Mouse (Mus musculus) spleen, adult 18-20 months (tissue): Measurements from ENCODE around the gene Tram1l1.
"Not testable (repeated sequence)": the region's sequence is repeated elsewhere in the genome, so short reads cannot be mapped to it uniquely, and the experiment has no call there.

Experiments
- DNase-seq, 2 experiments: peaks; one replicate each; pipeline ENCODE4 v3.0.0; 2022; ENCODE audit warnings: mixed read lengths in 2 of 2

Gene Tram1l1

DNA sequence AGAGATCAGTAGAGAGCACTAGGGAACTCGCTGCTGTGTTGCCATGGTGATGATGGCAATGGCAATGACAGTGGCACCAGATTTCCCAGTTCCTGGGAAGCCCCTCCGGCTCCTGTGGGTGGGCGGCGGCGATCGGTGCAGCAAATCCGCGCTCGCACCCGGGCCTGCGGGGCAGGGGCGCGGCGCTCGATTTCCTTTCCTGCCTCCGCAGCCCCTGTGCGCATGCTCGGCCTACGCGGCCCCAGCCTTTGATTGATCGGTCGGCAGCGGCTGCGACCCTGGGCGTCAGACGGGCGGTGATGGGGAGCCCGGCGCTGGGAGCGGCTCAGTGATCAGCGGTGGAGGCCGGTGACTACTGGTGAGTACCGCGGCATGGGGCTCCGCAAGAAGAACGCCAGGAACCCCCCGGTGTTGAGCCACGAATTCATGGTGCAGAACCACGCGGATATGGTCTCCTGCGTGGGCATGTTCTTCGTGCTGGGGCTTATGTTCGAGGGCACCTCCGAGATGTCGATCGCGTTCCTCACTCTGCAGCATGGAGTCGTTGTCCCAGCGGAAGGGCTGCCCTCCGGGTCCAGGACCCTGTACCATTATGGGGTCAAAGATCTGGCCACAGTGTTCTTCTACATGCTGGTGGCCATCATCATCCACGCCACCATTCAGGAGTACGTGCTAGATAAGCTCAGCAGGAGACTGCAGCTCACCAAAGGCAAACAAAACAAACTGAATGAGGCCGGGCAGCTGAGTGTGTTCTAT is at the start of gene Tram1l1:
TSS of gene Tram1l1 (plus strand) at position 35 of the 756 bp plus-strand sequence.
- no peak for DNase-seq

DNA sequence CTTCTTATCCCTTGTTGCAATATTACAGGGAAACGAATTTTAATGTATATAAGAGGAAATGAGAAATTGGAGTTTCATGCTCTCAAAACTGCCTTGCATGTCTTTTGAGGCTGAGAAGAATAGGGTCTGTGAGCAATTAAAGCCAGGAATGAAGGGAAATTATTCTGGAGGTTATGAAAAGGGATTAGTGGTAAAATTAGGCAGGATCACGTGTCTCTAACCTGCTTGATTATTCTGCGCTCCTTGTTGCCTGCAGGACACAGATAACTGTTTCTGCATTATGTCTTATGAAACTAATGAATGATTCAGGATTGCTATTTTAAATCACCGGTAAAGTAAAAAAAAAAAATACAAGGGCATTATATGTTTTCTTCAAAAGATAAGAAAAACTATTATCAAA is 49.4 kb upstream of the Tram1l1 start:
- DNase-seq: no peak

DNA sequence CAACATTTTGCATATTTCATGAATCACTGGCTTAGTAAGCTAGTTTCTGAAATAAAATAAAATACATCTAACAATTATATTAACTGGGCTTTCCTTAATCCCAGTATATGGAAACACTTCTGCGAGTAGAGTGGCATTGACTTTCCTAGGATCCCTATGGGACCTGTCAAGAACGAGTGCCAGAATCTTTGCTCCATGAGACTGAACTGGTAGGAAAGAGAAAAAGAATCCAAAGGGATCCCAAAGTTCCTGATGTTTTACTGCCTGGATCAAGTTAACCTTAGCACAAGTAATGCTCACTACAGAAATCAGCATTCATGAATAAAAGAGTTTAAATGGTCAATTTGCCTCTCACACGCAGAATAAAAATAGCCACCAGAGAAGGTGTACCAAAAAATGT is 49.0 kb upstream of the Tram1l1 start:
- DNase-seq: no peak

DNA sequence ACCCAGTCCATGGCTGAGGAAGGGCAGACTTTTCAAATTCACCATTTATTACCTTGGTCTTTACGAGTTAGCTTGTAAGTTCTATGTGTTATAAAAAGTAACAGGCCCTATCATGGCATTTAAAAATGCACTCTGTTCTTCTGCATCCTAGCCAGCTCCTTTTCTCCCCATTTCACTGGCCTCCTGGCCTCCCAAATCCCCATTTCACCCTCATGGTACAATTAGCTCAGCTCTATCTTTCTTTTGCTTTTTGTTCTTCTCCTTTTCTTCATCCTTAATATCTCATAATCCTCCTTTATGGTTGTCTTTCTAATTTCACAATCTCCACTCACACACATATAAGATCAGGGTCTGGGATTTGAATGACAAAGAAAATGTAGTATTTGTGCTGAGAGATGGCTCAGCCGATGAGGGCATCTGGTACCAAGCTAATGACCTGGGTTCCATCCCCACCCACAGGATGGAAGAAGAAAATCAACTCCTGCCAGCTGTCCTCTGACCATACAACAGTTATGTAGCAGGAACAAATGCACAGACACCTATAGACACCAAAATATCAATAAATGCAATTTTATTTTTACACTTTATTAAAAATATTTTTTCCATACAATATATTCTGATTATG is 48.1 kb upstream of the Tram1l1 start:
- DNase-seq: no peak

DNA sequence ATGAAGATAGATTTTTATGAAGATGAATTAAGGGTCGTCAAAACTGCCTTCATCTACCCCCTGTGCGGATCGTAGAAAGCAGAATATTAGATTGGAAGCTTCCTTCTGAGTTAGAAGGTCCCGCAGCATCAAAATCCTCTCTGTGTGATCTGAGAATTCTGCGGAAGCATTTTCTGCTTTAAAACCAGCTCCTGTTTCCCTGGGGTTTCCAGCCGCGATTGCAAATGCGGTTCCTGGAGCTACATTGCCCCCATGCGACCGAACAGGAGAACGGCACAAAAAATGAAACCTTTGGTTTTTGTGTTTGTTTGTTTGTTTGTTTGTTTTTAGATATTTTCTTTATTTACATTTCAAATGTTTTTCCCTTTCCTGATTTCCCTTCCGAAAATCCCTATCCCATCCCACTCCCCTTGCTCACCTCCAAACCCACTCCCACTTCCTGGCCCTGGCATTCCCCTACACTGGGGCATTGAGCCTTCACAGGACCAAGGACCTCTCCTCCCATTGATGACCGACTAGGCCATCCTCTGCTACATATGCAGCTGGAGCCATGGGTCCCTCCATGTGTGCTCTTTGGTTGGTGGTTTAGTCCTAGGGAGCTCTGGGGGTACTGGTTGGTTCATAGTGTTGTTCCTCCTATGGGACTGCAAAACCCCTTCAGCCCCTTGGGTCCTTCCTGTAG is 45.6 kb upstream of the Tram1l1 start:
- DNase-seq: not testable (repeated sequence)

DNA sequence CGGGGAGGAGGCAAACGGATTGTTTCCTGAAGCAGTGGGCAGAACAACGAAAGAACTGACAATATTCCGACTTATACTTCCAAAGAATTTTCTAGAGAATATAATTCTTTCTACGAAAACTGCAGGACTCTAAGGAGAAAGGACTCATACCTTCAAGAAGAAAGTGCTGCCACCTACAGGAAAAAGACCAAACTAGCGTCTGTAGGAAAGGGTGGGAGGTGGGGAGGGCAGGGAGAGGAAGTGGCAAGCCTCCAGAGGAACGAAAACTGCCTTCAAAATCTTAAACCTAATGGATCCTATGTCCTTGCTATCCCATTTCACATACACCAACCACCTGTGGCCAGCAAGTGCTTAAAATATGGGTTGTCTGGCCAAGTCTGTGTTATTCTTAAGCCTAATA is 31.7 kb upstream of the Tram1l1 start:
- not testable (repeated sequence) for DNase-seq

DNA sequence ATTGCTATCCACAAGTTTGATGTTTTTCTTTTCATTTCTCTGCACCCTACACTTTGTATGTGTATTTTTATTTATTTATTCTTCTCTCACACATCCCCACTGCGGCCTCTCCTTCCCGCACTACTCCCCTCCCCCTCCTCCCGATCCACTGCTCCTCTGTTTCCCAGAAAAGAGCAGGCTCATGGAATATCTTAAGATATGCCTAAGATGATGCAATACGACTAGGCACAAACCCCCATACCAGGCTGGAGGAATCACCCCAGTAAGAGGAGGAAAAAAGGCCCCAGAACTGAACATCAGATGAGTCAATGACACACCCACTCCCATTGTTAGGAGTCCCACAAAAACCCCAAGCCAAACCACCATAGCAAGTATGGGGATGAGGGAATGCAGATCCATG is 1.4 kb upstream of the Tram1l1 start:
- no peak for DNase-seq

DNA sequence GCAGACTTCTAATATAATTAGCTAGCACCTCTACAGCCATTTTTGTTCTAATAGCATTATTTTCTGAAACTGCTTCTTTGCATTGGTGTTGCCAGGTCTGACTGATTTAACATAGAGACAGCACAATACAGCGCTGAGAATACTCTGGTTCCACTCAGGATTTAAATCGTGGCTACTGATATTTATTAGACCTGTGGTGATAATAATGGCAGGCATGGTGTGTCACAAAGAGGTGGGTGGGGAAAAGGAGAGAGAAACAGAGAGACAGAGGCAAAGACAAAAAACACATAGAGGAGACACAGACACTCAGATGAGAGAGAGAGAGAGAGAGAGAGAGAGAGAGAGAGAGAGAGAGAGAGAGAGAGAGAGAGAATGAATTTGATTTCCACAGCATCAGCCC is 257 bp upstream of the Tram1l1 start:
- DNase-seq: no peak

DNA sequence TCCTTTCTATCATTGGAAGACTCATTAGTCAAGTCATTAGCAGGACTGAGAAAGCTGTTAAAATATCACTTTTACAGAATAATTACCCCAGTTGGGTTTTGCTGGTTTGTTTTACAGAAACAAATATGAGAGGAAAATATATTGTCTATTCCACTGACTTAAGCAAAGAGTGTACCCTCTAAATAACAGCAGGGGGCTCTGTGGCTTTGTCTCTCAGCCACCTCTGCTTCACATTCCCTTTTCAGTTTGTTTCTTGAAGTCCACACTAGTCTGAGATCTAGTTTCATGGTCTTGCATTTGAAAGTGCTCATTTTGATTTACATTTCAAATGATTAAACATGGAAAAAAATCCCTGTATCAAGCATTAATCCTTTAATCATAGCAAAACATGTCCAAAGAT is 25.8 kb downstream of the Tram1l1 start:
- DNase-seq: no peak

DNA sequence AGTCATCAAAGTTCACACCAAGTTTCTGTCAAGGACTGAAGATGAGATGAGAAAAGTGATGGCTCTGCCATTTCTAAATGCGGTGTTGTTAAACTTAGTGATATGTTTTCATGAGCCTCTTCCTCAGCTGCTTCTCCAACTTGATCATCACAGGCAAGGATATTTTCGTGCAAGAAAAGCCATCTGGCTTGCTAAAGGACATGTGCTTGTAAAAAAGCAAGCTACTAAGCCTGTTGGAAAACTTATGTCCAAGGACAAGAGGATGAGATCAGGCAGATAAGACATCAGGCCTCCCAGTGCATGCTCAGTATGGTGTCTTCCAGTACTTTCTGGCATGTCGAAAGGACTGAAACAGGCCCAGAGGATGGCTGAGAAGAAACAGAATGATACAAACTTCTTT is 36.9 kb downstream of the Tram1l1 start:
- DNase-seq: no peak

DNA sequence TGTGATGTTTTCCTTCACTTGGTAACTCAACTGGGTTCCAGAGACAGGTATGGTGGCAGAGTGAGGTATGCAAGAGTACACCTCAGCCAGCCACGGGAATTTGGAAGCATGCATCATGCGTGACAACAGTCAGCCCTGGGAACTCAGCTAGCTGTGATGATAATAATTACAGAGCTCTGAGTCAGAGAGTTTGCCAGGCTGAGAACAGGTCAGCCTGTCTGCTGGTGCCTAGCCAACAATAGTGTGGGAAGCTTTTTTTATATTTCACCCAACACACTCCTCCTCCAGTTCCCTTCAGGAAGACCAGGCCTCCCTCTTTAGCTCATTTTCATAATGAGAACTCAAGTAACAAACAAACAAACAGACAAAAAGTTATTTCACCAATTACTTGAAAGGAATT is 51.4 kb downstream of the Tram1l1 start:
- no peak for DNase-seq
